Mouse (Mus musculus): Measurements from ENCODE around the gene Lrpap1. TPM values are rescaled to one million over a fixed set of nuclear protein-coding genes. Genes with fewer than 3 reads are reported as not detected.

Lrpap1 gene
- polyA plus RNA-seq, 1 experiment from 2014 or later = 156 TPM

GRCm38 (mm10) chr5:35073992-35074391, 31.6 kb downstream of the Lrpap1 start:
- WGBS = 70% methylated on average over 9 of the region's 9 CpGs
- Histone ChIP-seq H3K4me3 (replicated peaks; ENCODE audit: low read length) (no peak overlapping the region), H3K4me1 (ENCODE audit: control insufficient read depth, insufficient read depth, low read length) (no peaks in the 10 kb centered on the region), H3K4me2 (ENCODE audit: low read depth, low read length) (no peak overlapping the region), H3K27ac (ENCODE audit: low read length) (no peak overlapping the region), H3K27me3 (ENCODE audit: control insufficient read depth, insufficient read depth, low read length) (no peaks in the 10 kb centered on the region), H3K36me3 (ENCODE audit: control insufficient read depth, insufficient read depth, low read length) (no peaks in the 10 kb centered on the region), H3K9me3 (replicated peaks; ENCODE audit: control insufficient read depth, low read length) (no peaks in the 10 kb centered on the region), H3K9ac (ENCODE audit: low read length) (no peak overlapping the region)
- ATAC-seq (ENCODE audit: insufficient read depth, low FRiP score) = no peak

GRCm38 (mm10) chr5:35073235-35073634, 32.3 kb downstream of the Lrpap1 start:
- H3K27me3 ChIP-seq (ENCODE audit: control insufficient read depth, insufficient read depth, low read length) = no peaks in the 10 kb centered on the region
- no peaks in the 10 kb centered on the region for H3K9me3 ChIP-seq (replicated peaks; ENCODE audit: control insufficient read depth, low read length)
- no peak for ATAC-seq (ENCODE audit: insufficient read depth, low FRiP score)
- WGBS = 82% methylated on average over 11 of the region's 11 CpGs
- no peaks in the 10 kb centered on the region for H3K36me3 ChIP-seq (ENCODE audit: control insufficient read depth, insufficient read depth, low read length)
- H3K4me2 ChIP-seq (ENCODE audit: low read depth, low read length) = no peak overlapping the region
- no peak overlapping the region for H3K27ac ChIP-seq (ENCODE audit: low read length)
- H3K4me1 ChIP-seq (ENCODE audit: control insufficient read depth, insufficient read depth, low read length) = no peaks in the 10 kb centered on the region
- H3K9ac ChIP-seq (ENCODE audit: low read length) = no peak overlapping the region
- H3K4me3 ChIP-seq (replicated peaks; ENCODE audit: low read length) = no peak overlapping the region

- H3K4me2 ChIP-seq (ENCODE audit: low read depth, low read length) = no peak overlapping the region
- no peak for ATAC-seq (ENCODE audit: insufficient read depth, low FRiP score)
- H3K4me3 ChIP-seq (replicated peaks; ENCODE audit: low read length) = no peak overlapping the region
- H3K27me3 ChIP-seq (ENCODE audit: control insufficient read depth, insufficient read depth, low read length) = no peaks in the 10 kb centered on the region
- no peaks in the 10 kb centered on the region for H3K9me3 ChIP-seq (replicated peaks; ENCODE audit: control insufficient read depth, low read length)
- WGBS = 88% methylated on average over 6 of the region's 6 CpGs
- H3K36me3 ChIP-seq (ENCODE audit: control insufficient read depth, insufficient read depth, low read length) = no peaks in the 10 kb centered on the region
- H3K9ac ChIP-seq (ENCODE audit: low read length) = no peak overlapping the region
- H3K4me1 ChIP-seq (ENCODE audit: control insufficient read depth, insufficient read depth, low read length) = no peaks in the 10 kb centered on the region
- no peak overlapping the region for H3K27ac ChIP-seq (ENCODE audit: low read length)
Observed at GRCm38 (mm10) chr5:35071855-35072254, 33.7 kb downstream of the Lrpap1 start.

GRCm38 (mm10) chr5:35070953-35071352, 34.6 kb downstream of the Lrpap1 start:
- Histone ChIP-seq H3K4me1 (ENCODE audit: control insufficient read depth, insufficient read depth, low read length) (no peaks in the 10 kb centered on the region), H3K9me3 (replicated peaks; ENCODE audit: control insufficient read depth, low read length) (no peaks in the 10 kb centered on the region), H3K9ac (ENCODE audit: low read length) (0 out of 2 replicates have a peak overlapping the region, but pooled peaks have one; percentile 4), H3K4me2 (ENCODE audit: low read depth, low read length) (no peak overlapping the region), H3K36me3 (ENCODE audit: control insufficient read depth, insufficient read depth, low read length) (no peaks in the 10 kb centered on the region), H3K27ac (ENCODE audit: low read length) (no peak overlapping the region), H3K4me3 (replicated peaks; ENCODE audit: low read length) (no peak overlapping the region), H3K27me3 (ENCODE audit: control insufficient read depth, insufficient read depth, low read length) (no peaks in the 10 kb centered on the region)
- WGBS = 51% methylated on average over 7 of the region's 7 CpGs
- ATAC-seq (ENCODE audit: insufficient read depth, low FRiP score) = no peak

- Histone ChIP-seq H3K27me3 (ENCODE audit: control insufficient read depth, insufficient read depth, low read length) (no peaks in the 10 kb centered on the region), H3K4me2 (ENCODE audit: low read depth, low read length) (no peak overlapping the region), H3K36me3 (ENCODE audit: control insufficient read depth, insufficient read depth, low read length) (no peaks in the 10 kb centered on the region), H3K27ac (ENCODE audit: low read length) (no peak overlapping the region), H3K4me1 (ENCODE audit: control insufficient read depth, insufficient read depth, low read length) (no peaks in the 10 kb centered on the region), H3K9me3 (replicated peaks; ENCODE audit: control insufficient read depth, low read length) (no peaks in the 10 kb centered on the region), H3K9ac (ENCODE audit: low read length) (no peak overlapping the region), H3K4me3 (replicated peaks; ENCODE audit: low read length) (no peak overlapping the region)
- ATAC-seq (ENCODE audit: insufficient read depth, low FRiP score) = no peak
- WGBS = 82% methylated on average over 8 of the region's 8 CpGs
Observed at GRCm38 (mm10) chr5:35070314-35070713, 35.3 kb downstream of the Lrpap1 start.

DNA sequence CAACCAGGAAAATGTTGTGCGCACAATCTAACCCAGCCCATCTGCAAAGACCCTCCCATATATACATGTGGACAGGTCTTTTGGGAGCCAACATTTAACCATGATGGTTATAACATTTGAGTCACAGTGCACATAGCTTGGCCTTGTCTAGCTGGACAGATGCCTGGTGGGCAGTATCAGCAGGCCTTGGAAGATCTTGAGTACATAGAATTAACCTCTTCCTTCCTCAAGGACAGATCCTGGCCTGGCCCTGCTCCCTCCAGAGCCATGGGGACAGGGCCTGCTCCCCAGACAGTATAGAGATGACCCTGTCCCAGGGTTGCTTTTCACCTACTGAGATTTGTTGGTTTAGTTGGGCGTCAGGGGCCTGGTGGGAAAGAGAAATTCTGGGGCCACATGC, 35.7 kb downstream of the Lrpap1 start:
- Histone ChIP-seq H3K27ac (ENCODE audit: low read length) (no peak overlapping the region), H3K36me3 (ENCODE audit: control insufficient read depth, insufficient read depth, low read length) (no peaks in the 10 kb centered on the region), H3K4me3 (replicated peaks; ENCODE audit: low read length) (no peak overlapping the region), H3K4me1 (ENCODE audit: control insufficient read depth, insufficient read depth, low read length) (no peaks in the 10 kb centered on the region), H3K27me3 (ENCODE audit: control insufficient read depth, insufficient read depth, low read length) (no peaks in the 10 kb centered on the region), H3K4me2 (ENCODE audit: low read depth, low read length) (no peak overlapping the region), H3K9ac (ENCODE audit: low read length) (no peak overlapping the region), H3K9me3 (replicated peaks; ENCODE audit: control insufficient read depth, low read length) (no peaks in the 10 kb centered on the region)
- ATAC-seq (ENCODE audit: insufficient read depth, low FRiP score) = no peak
- WGBS = 83% methylated on average over 2 of the region's 2 CpGs

GRCm38 (mm10) chr5:35060098-35060497, 45.5 kb downstream of the Lrpap1 start:
- H3K9ac ChIP-seq (ENCODE audit: low read length) = no peak overlapping the region
- H3K4me2 ChIP-seq (ENCODE audit: low read depth, low read length) = no peak overlapping the region
- H3K36me3 ChIP-seq (ENCODE audit: control insufficient read depth, insufficient read depth, low read length) = no peaks in the 10 kb centered on the region
- no peak overlapping the region for H3K27ac ChIP-seq (ENCODE audit: low read length)
- peaks cover 8% of the 10 kb centered on the region for H3K4me1 ChIP-seq (ENCODE audit: control insufficient read depth, insufficient read depth, low read length)
- ATAC-seq (ENCODE audit: insufficient read depth, low FRiP score) = no peak
- no peaks in the 10 kb centered on the region for H3K9me3 ChIP-seq (replicated peaks; ENCODE audit: control insufficient read depth, low read length)
- 46% methylated on average over 3 of the region's 3 CpGs for WGBS
- no peak overlapping the region for H3K4me3 ChIP-seq (replicated peaks; ENCODE audit: low read length)
- H3K27me3 ChIP-seq (ENCODE audit: control insufficient read depth, insufficient read depth, low read length) = peaks cover 32% of the 10 kb centered on the region

GRCm38 (mm10) chr5:35058216-35058615, 47.4 kb downstream of the Lrpap1 start:
- no peak overlapping the region for H3K4me2 ChIP-seq (ENCODE audit: low read depth, low read length)
- H3K9me3 ChIP-seq (replicated peaks; ENCODE audit: control insufficient read depth, low read length) = no peaks in the 10 kb centered on the region

DNA sequence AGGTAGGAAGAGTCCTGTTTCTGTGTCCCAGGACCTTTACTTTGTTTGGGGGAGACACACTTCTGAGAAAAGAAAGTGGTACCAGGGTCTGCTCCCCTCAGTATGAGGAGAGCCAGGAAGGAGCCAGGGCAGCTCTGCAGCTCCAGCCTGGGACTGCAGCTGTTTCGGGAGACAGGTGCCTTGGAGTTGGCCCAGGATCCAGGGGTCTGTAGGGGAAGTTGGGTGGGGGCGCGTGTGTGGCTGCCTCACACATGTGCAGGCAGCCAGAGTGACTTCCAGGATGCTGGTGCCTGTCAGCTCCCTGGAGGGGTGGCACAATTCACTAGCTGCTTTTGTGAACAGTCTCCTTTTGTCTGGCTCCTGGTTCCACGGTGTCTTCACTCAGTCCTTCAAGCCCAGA, 48.0 kb downstream of the Lrpap1 start:
- Histone ChIP-seq H3K27ac (ENCODE audit: low read length) (no peak overlapping the region), H3K4me3 (replicated peaks; ENCODE audit: low read length) (peak overlapping the region; percentile 60), H3K27me3 (ENCODE audit: control insufficient read depth, insufficient read depth, low read length) (peaks cover 32% of the 10 kb centered on the region), H3K36me3 (ENCODE audit: control insufficient read depth, insufficient read depth, low read length) (no peaks in the 10 kb centered on the region), H3K4me1 (ENCODE audit: control insufficient read depth, insufficient read depth, low read length) (peaks cover 8% of the 10 kb centered on the region), H3K9ac (ENCODE audit: low read length) (peak overlapping the region; percentile 73; the same call in 1 of the 2 replicates), H3K4me2 (ENCODE audit: low read depth, low read length) (peak overlapping the region; percentile 97), H3K9me3 (replicated peaks; ENCODE audit: control insufficient read depth, low read length) (no peaks in the 10 kb centered on the region)
- WGBS = 24% methylated on average over 4 of the region's 4 CpGs
- ATAC-seq (ENCODE audit: insufficient read depth, low FRiP score) = no peak

More at GRCm38 (mm10) chr5:35058216-35058615, 47.4 kb downstream of the Lrpap1 start:
- Histone ChIP-seq H3K9ac (ENCODE audit: low read length) (no peak overlapping the region), H3K36me3 (ENCODE audit: control insufficient read depth, insufficient read depth, low read length) (no peaks in the 10 kb centered on the region), H3K4me1 (ENCODE audit: control insufficient read depth, insufficient read depth, low read length) (peaks cover 8% of the 10 kb centered on the region), H3K27me3 (ENCODE audit: control insufficient read depth, insufficient read depth, low read length) (peaks cover 32% of the 10 kb centered on the region), H3K4me3 (replicated peaks; ENCODE audit: low read length) (no peak overlapping the region), H3K27ac (ENCODE audit: low read length) (no peak overlapping the region)
- WGBS = 50% methylated on average over 1 of the region's 1 CpGs
- no peak for ATAC-seq (ENCODE audit: insufficient read depth, low FRiP score)
